Mouse (Mus musculus) MEL (cell line): Measurements from ENCODE around the gene Lrch4.

Experiments used
- BHLHE40 ChIP-seq: IDR thresholded peaks from 2 replicates; pipeline ENCODE4 v1.6.1; 2012; ENCODE audit warnings: low read depth, mild to moderate bottlenecking, inconsistent platforms, low read length, improper control_type of control experiment, borderline replicate concordance
- MAZ ChIP-seq: IDR thresholded peaks from 2 replicates; pipeline ENCODE4 v1.6.1; 2012; ENCODE audit warnings: low read depth, mild to moderate bottlenecking, inconsistent platforms, low read length, improper control_type of control experiment
- NRF1 ChIP-seq: IDR thresholded peaks from 2 replicates; pipeline ENCODE4 v1.6.1; 2014; ENCODE audit warnings: low read depth, mild to moderate bottlenecking, inconsistent platforms, low read length, improper control_type of control experiment, moderate library complexity; ENCODE audit not compliant: poor library complexity, insufficient read depth, severe bottlenecking
- POLR2A ChIP-seq, 2 experiments: IDR thresholded peaks; 2 replicates each; pipeline ENCODE4 v1.6.1; 2011 to 2012; ENCODE audit warnings: low read length in 2 of 2, mild to moderate bottlenecking in 2 of 2, control low read depth in 1 of 2, improper control_type of control experiment in 1 of 2, low read depth in 1 of 2, moderate library complexity in 1 of 2; ENCODE audit not compliant: control insufficient read depth in 1 of 2, insufficient read depth in 1 of 2, poor library complexity in 1 of 2
- USF1 ChIP-seq: IDR thresholded peaks from 2 replicates; pipeline ENCODE4 v1.6.1; 2014; ENCODE audit warnings: low read depth, mild to moderate bottlenecking, inconsistent platforms, low read length, improper control_type of control experiment, moderate library complexity

DNA sequence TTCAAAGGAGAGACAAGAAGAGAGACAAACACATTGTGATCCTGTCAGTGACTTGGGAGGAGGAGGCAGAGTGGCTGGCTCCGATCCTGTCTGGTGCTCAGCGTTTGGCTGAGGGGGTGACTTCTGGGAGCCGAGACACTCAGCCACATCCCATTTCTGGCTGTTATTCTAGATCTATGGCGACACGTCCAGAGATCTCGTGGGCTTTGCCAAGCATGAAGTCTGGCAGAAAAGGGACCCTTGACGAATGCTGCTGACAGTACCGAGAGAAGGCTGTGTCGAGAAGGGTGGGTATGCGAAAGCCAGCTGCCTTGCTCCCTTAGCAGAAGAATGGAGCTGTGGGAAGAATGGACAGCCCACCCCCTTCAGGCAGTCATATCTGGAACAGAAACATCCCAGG lies 40.0 kb downstream of the Lrch4 start:
- TF ChIP-seq POLR2A (IDR thresholded peaks at IDR 0.05; ENCODE audit: control insufficient read depth in 1 of 2, insufficient read depth in 1 of 2, low read depth in 1 of 2, low read length in 2 of 2, poor library complexity in 1 of 2) (no peak), USF1 (no peak), MAZ (no peak), NRF1 (no peak), BHLHE40 (no peak)
